Mouse (Mus musculus) C2C12 (cell line): ENCODE data around the gene Rbms3. TPM values are rescaled to one million over a fixed set of nuclear protein-coding genes. Genes with fewer than 3 reads are reported as not detected.

Source experiments
- H3K27me3 ChIP-seq: one replicate; pipeline ENCODE4 v1.6.1; 2011; ENCODE audit not compliant: control insufficient read depth, insufficient read depth, insufficient read length
- H3K36me3 ChIP-seq: one replicate; pipeline ENCODE4 v1.6.1; 2011; ENCODE audit not compliant: control insufficient read depth, insufficient read depth
- H3K4me3 ChIP-seq: one replicate; pipeline ENCODE4 v1.5.1; 2011; ENCODE audit warnings: mild to moderate bottlenecking, control low read depth; ENCODE audit not compliant: poor library complexity, insufficient read depth, severe bottlenecking
- H3K79me2 ChIP-seq: one replicate; pipeline ENCODE4 v1.6.1; 2011; ENCODE audit not compliant: control insufficient read depth, insufficient read depth
- H3K79me3 ChIP-seq: one replicate; pipeline ENCODE4 v1.6.1; 2011; ENCODE audit warnings: low read depth, control low read depth
- H3ac ChIP-seq: one replicate; pipeline ENCODE3; 2011; ENCODE audit warnings: low read depth; ENCODE audit not compliant: control insufficient read depth, insufficient read length
- CEBPB ChIP-seq: IDR thresholded peaks from one replicate; pipeline ENCODE4 v1.6.1; 2011; ENCODE audit warnings: low read depth, mild to moderate bottlenecking, control low read depth, moderate library complexity
- CTCF ChIP-seq: IDR thresholded peaks from one replicate; pipeline ENCODE4 v1.5.1; 2011; ENCODE audit not compliant: control insufficient read depth, insufficient read depth, insufficient read length
- FOSL1 ChIP-seq: IDR thresholded peaks from one replicate; pipeline ENCODE4 v1.8.0; 2011; ENCODE audit warnings: mild to moderate bottlenecking, low read length; ENCODE audit not compliant: poor library complexity, insufficient read depth, severe bottlenecking
- MAX ChIP-seq: IDR thresholded peaks from one replicate; pipeline ENCODE4 v1.6.1; 2011; ENCODE audit warnings: mild to moderate bottlenecking, control low read depth
- MYOD1 ChIP-seq: IDR thresholded peaks from one replicate; pipeline ENCODE4 v1.6.1; 2011; ENCODE audit warnings: low read depth; ENCODE audit not compliant: control insufficient read depth, insufficient read length
- MYOG ChIP-seq: IDR thresholded peaks from one replicate; pipeline ENCODE4 v1.6.1; 2011; ENCODE audit not compliant: control insufficient read depth, insufficient read length; ENCODE audit errors: extremely low read depth
- USF1 ChIP-seq: IDR thresholded peaks from one replicate; pipeline ENCODE4 v1.6.1; 2011; ENCODE audit warnings: low read depth, mild to moderate bottlenecking, control low read depth, moderate library complexity
- polyA plus RNA-seq: library from polyadenylated mRNA; unstranded; fragments of >200 nt; fragmentation: generic; extraction: Trizol; gene quantifications from one replicate; pipeline ENCODE4 v1.2.1, GENCODE M21; 2012; ENCODE audit warnings: missing spikeins

Gene Rbms3
- polyA plus RNA-seq, 1 experiment = 2.7 TPM

GRCm38 (mm10) chr9:116813396-116813795 lies 816.3 kb downstream of the Rbms3 start:
- Histone ChIP-seq H3K79me3 (no peaks in the 10 kb centered on the region), H3K27me3 (no peaks in the 10 kb centered on the region), H3K79me2 (no peaks in the 10 kb centered on the region), H3K4me3 (no peak overlapping the region), H3K36me3 (no peaks in the 10 kb centered on the region), H3ac (no peak overlapping the region)
- no peak for TF ChIP-seq CEBPB
- no peak for TF ChIP-seq USF1
- TF ChIP-seq MAX = no peak

- TF ChIP-seq FOSL1 (no peak), MYOD1 (no peak), CTCF (no peak), USF1 (no peak), MYOG (no peak), MAX (no peak), CEBPB (no peak)
- Histone ChIP-seq H3ac (no peak overlapping the region), H3K4me3 (no peak overlapping the region), H3K36me3 (no peaks in the 10 kb centered on the region), H3K79me2 (no peaks in the 10 kb centered on the region), H3K79me3 (no peaks in the 10 kb centered on the region), H3K27me3 (no peaks in the 10 kb centered on the region)
Observed at GRCm38 (mm10) chr9:116809260-116809659, 820.5 kb downstream of the Rbms3 start.

- no peaks in the 10 kb centered on the region for H3K79me3 ChIP-seq
- no peaks in the 10 kb centered on the region for H3K36me3 ChIP-seq
- H3ac ChIP-seq = no peak overlapping the region
- H3K79me2 ChIP-seq = no peaks in the 10 kb centered on the region
- TF ChIP-seq CEBPB (no peak), MYOG (no peak), CTCF (no peak), MAX (no peak)
- H3K4me3 ChIP-seq = no peak overlapping the region
- no peaks in the 10 kb centered on the region for H3K27me3 ChIP-seq
Observed at GRCm38 (mm10) chr9:116808401-116808800, 821.3 kb downstream of the Rbms3 start.

GRCm38 (mm10) chr9:116807166-116808081 lies 822.3 kb downstream of the Rbms3 start:
- Histone ChIP-seq H3K79me2 (no peaks in the 10 kb centered on the region), H3K79me3 (no peaks in the 10 kb centered on the region), H3K4me3 (no peak overlapping the region), H3K27me3 (no peaks in the 10 kb centered on the region), H3K36me3 (no peaks in the 10 kb centered on the region), H3ac (no peak overlapping the region)
- no peak for TF ChIP-seq MYOG
- no peak for TF ChIP-seq MAX
- no peak for TF ChIP-seq USF1
- TF ChIP-seq MYOD1 = no peak
- TF ChIP-seq CEBPB = no peak
- no peak for TF ChIP-seq CTCF

GRCm38 (mm10) chr9:116803292-116803731 lies 826.4 kb downstream of the Rbms3 start:
- H3ac ChIP-seq = no peak overlapping the region
- no peaks in the 10 kb centered on the region for H3K79me3 ChIP-seq
- no peak overlapping the region for H3K4me3 ChIP-seq
- no peaks in the 10 kb centered on the region for H3K79me2 ChIP-seq
- no peaks in the 10 kb centered on the region for H3K36me3 ChIP-seq
- TF ChIP-seq CEBPB (no peak), MAX (no peak), CTCF (no peak), USF1 (no peak), MYOD1 (no peak), MYOG (no peak), FOSL1 (no peak)
- no peaks in the 10 kb centered on the region for H3K27me3 ChIP-seq

- Histone ChIP-seq H3K36me3 (no peaks in the 10 kb centered on the region), H3ac (no peak overlapping the region)
- TF ChIP-seq FOSL1 (no peak), CEBPB (no peak), MYOG (no peak), MYOD1 (no peak), USF1 (no peak), MAX (no peak), CTCF (no peak)
Observed at GRCm38 (mm10) chr9:116802602-116803001, 827.1 kb downstream of the Rbms3 start.

More at GRCm38 (mm10) chr9:116802602-116803001, 827.1 kb downstream of the Rbms3 start:
- no peak overlapping the region for H3K4me3 ChIP-seq
- no peaks in the 10 kb centered on the region for H3K79me2 ChIP-seq
- no peaks in the 10 kb centered on the region for H3K27me3 ChIP-seq
- H3K79me3 ChIP-seq = no peaks in the 10 kb centered on the region
